Mouse (Mus musculus): ENCODE measurements around the gene Lhx8.

Lhx8 gene

GRCm38 (mm10) chr3:154327110-154327882 lies 3.2 kb downstream of the Lhx8 start:
- no peak for DNase-seq (ENCODE audit: low read depth in 1 of 2, low spot score in 2 of 2)

- DNase-seq (ENCODE audit: low read depth in 1 of 2, low spot score in 2 of 2) = no peak
These were observed 8.4 kb downstream of the Lhx8 start for GRCm38 (mm10) chr3:154321921-154322574.

GRCm38 (mm10) chr3:154317651-154318248 lies 12.7 kb downstream of the Lhx8 start:
- DNase-seq (ENCODE audit: low read depth in 1 of 2, low spot score in 2 of 2) = no peak

DNA sequence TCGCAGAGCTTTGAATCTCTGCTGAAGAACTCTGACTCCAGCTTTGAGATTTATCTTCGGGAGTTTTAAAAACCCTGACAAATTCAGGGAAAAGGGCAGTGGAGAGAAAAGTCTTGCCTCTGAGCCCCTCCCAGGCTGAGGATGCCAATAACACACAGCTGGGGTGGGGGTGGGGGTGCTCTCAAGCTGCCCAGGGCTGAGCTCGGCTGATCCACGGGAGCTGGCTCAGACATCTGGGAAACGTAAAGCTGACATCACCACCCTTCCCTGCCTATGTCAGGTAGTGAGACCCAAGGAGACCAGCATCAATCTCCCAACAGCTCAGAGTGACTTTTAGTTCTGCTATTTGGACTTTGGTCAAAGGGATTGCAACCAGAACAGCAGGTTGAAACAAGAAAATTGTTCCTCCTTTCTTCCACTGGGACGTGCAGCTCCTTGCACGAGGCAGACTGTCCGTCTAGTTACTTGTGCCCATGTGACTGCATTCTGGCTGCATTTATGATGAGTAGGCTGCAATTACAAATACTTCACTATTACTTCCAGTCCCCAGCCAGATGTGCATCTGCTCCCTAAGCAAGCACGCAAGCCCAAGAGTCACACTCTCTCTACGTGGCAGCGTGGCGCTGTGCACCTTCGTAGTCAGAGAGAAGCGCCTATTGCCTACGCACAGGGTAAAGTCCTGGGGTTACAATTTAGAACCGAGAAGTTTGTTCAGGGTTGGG lies 25.1 kb downstream of the Lhx8 start:
- DNase-seq (ENCODE audit: low read depth in 1 of 2, low spot score in 2 of 2) = no peak

DNA sequence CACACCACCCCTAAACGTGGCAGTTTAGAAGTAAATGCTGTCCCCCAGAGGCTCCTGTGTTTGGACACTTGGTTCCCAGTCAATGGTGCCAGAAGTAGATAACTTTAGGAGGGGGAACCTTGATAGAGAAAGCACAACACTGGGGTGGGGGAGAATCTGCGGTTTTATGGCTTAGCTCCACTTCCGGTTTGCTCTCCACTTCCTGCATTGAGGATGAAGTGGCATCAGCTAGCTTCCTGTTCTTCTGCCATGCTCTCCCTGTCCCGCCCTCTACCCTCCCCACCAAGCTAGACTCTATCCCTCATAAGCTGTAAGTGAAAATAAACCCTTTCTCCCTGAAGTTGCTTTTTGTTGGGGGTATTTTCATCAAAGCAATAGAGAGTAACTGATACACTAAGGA lies 29.4 kb downstream of the Lhx8 start:
- no peak for DNase-seq (ENCODE audit: low read depth in 1 of 2, low spot score in 2 of 2)

DNA sequence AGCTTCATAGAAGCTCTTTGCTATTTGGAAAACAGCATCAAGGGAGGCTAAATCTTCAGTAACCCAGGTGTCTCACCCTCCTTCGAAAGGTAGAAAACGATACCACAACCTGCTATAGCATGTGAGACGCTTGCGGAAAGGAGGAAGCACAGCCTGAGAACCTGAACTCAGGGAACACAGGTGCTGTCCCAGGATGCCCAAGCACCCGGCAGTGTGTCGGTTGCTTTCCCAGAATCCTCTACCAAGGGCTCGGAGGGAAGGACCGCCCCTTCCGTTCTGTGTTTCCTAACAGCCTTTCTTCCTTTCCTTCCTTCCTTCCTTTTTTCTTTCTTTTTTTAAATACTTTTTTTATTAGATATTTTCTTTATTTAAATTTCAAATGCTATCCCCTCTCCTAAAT lies 30.5 kb downstream of the Lhx8 start:
- DNase-seq (ENCODE audit: low read depth in 1 of 2, low spot score in 2 of 2) = no peak

GRCm38 (mm10) chr3:154298490-154298889 lies 32.0 kb downstream of the Lhx8 start:
- DNase-seq (ENCODE audit: low read depth in 1 of 2, low spot score in 2 of 2) = no peak

DNA sequence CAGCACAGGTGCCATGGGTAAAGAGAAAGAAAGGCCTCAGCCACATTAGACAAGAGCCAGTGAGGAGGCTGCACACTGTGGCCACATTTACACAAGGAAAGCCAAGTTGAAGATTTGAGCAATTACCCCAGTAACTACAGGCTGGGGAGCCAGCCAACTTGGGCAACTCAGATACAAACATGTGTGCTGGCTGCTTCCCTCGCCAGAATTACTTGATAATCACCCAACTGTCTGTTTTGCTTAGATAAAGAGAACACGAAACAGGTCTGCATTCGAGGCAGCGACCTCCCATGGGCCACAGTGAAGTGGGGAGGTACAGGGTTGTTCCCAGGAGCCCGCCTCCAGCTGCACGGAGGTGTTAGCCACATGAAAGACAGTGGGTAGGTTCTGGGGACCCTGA lies 33.0 kb downstream of the Lhx8 start:
- DNase-seq (ENCODE audit: low read depth in 1 of 2, low spot score in 2 of 2) = no peak

DNA sequence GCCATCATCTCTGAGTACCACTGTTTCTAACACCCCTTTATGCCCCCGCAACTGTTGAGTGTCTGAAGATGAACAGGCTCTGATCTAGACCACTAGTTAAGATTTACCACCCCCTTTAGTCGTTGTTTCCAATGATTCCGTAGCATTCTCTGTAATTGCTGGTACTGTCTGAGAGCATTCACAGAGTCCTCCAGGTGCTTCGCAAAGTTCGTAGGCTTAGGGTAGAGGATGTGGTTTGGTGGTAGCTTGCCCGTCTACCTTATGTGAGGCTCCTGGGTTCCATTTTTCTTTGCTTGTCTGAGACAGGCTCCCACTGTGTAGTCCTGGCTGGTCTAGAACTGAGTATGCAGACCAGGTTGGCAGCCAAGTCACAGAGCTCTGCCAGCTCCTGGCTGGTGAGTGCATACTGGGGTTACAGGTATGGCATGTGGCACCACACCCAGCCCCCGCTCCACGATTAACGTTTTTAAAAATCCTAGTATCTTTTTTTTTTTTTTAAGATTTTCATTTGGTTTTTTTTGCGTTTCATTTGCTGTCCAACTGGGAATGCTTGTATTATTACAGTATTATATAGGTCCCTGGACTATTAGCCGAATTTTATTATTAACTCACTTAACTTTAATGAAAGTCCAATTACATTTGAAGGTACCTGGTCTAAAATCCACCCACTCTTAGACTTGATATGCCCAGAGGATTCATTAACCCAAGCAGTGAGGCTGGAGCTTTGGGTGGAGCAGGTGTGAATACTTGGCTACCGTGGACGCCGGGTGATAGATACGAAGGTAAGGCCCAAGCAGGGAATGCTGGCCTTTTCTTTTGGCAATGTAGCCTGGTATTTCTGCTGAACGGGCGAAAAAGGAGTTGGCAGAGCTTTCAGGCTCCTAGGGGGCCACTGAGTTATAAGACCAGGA lies 35.3 kb downstream of the Lhx8 start:
- DNase-seq (ENCODE audit: low read depth in 1 of 2, low spot score in 2 of 2) = no peak

GRCm38 (mm10) chr3:154293839-154294490 lies 36.5 kb downstream of the Lhx8 start:
- no peak for DNase-seq (ENCODE audit: low read depth in 1 of 2, low spot score in 2 of 2)

DNA sequence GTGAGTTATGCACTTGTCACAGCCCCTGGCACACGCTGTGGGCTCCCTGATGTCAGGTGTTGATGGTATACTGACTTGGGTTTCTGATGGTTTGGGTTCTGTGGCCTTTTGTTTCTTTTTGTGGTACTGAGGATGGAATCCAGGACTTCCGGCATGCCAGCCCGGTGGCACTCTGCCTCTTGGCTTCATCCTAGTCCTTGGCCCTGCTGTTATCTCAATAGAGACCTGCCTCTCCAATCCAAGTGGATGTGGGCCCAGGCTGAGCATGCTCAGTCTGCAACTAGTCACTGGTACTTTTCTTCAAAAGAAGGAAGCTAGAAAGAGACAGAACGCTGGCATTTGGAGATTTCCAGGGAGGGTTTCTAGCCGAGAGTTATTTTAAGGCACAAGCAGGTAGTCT lies 38.3 kb downstream of the Lhx8 start:
- DNase-seq (ENCODE audit: low read depth in 1 of 2, low spot score in 2 of 2) = no peak

DNA sequence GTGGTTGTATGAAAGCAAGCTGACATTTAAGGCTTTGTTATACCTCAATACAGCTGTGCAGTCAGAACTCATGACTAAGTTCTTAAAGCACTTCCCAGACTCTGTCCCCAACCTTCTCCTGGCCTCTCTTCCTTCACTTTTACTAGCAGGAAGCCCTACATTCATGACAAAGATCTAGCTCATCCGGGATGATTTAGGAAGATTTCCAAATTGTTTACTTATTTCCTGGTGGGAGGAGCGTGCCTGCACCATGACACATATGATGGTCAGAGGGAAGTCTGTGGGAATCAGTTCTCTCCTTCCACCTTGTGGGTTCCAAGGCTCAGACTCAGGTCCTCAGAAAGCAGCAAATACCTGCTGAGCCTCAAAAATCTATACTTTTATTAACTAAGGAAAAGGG lies 40.1 kb downstream of the Lhx8 start:
- no peak for DNase-seq (ENCODE audit: low read depth in 1 of 2, low spot score in 2 of 2)

GRCm38 (mm10) chr3:154288429-154289069 lies 41.9 kb downstream of the Lhx8 start:
- DNase-seq (ENCODE audit: low read depth in 1 of 2, low spot score in 2 of 2) = no peak

DNA sequence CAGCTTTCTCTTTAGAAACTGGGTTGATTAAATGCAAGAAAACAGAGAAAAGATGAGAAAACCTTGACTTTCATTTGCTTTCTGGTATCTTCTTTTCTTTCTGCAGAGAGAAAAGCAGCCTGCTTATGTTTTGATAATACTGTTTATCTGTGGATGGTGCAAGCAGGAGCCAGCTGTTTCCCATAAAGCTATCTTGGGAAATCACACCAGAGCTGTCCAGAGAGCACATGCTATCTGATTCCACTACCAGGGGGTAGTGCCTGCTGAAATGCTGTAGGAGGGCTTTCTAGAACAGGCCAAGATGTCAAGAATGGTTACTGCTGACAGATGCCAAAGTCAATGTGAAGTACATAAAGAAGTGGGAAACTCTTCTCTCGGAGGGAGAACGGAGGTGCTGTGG lies 43.2 kb downstream of the Lhx8 start:
- no peak for DNase-seq (ENCODE audit: low read depth in 1 of 2, low spot score in 2 of 2)

GRCm38 (mm10) chr3:154285351-154285750 lies 45.1 kb downstream of the Lhx8 start:
- DNase-seq (ENCODE audit: low read depth in 1 of 2, low spot score in 2 of 2) = no peak

DNA sequence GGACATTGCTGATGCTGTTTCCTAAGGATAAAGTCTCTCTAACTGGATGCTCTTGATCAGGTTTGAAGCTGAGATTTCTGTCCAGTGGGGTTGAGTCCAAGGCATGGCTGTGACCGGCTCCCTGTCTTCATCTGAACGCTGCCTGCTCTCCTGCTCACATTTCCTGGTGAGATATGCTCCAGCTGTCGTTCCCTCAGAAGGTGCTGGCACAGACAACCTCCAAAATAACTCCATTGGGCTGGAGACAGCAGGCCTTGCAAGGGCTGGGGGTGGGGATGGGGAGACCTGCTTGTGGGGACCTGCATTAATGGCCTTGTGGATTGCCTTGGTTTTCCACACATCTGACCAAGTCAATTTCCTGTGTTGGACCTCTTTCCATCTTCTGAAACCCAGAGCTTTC lies 46.2 kb downstream of the Lhx8 start:
- no peak for DNase-seq (ENCODE audit: low read depth in 1 of 2, low spot score in 2 of 2)

DNA sequence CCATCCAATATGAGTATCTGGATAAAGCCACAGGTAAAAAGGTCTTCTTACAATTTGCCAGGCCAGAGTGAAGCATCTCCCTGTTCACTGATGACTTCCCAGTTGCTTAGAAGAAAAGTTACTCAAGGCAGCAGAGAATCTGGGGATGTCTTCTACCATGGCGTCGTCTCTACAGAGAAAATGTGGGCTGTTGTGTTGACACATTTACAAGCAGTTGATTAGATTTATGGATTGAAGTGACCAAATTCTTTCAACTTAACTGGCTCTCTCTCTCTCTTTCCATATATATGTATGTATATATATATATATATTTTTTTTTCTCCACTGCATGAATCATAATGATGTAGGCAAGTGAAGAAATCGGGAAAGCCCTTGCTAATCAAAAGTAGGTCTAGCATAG lies 55.8 kb downstream of the Lhx8 start:
- DNase-seq (ENCODE audit: low read depth in 1 of 2, low spot score in 2 of 2) = no peak

GRCm38 (mm10) chr3:154269757-154270366 lies 60.6 kb downstream of the Lhx8 start:
- DNase-seq (ENCODE audit: low read depth in 1 of 2, low spot score in 2 of 2) = peak in 1 of 2 experiments; percentile 3

- no peak for DNase-seq (ENCODE audit: low read depth in 1 of 2, low spot score in 2 of 2)
These were observed 62.1 kb downstream of the Lhx8 start for GRCm38 (mm10) chr3:154268313-154268712.
